Mouse (Mus musculus) forebrain, embryonic 15.5 days (tissue): ENCODE measurements around the gene Tmem220. TPM values are rescaled to one million over a fixed set of nuclear protein-coding genes. Genes with fewer than 3 reads are reported as not detected.

Source experiments
- polyA plus RNA-seq: library from polyadenylated mRNA; unstranded; fragments of >200 nt; fragmentation: Nextera tagmentation; extraction: Ambion mirVana; gene quantifications from 2 replicates; pipeline ENCODE4 v1.2.1, GENCODE M21; 2015

Tmem220 gene
- polyA plus RNA-seq, 1 experiment from 2014 or later, result 0.55 TPM

Other genes with a start within 250 kb of the Tmem220 start
- 0.11 TPM in 1 of 2 replicates, not detected in the other for gene Pirt, start 113.2 kb upstream of the Tmem220 start, polyA plus RNA-seq
- gene Tmem238l, start 68.5 kb upstream of the Tmem220 start, polyA plus RNA-seq, result not detected in 2 replicates
- 34.2 and 34.9 TPM in 2 replicates for gene Adprm, start 27.4 kb downstream of the Tmem220 start, polyA plus RNA-seq
- 14.7 and 15.5 TPM in 2 replicates for gene Sco1, start 27.5 kb downstream of the Tmem220 start, polyA plus RNA-seq
- gene Myh3, start 53.1 kb downstream of the Tmem220 start, polyA plus RNA-seq, result 0.08 and 0.48 TPM in 2 replicates
- gene Myh2, start 145.9 kb downstream of the Tmem220 start, polyA plus RNA-seq, result not detected in 2 replicates
- gene Myh1, start 174.9 kb downstream of the Tmem220 start, polyA plus RNA-seq, result 0.08 TPM in 2 replicates
- 0.04 TPM in 1 of 2 replicates, not detected in the other for gene Myh4, start 212.9 kb downstream of the Tmem220 start, polyA plus RNA-seq